Mouse (Mus musculus) heart, embryonic 10.5 days (tissue): ENCODE data around the gene Gys2. TPM values are rescaled to one million over a fixed set of nuclear protein-coding genes. Genes with fewer than 3 reads are reported as not detected.
A peak's percentile ranks its signal among the peaks of the same experiment; 100 is the strongest.

Experiments used
- DNase-seq: peaks from one replicate; pipeline ENCODE4 v3.0.0-alpha.2; 2017; ENCODE audit warnings: low spot score
- H3K27ac ChIP-seq: fragments of 300-500 bp; sonication (generic); 2 replicates; pipeline ENCODE4 v1.5.1; 2016; ENCODE audit warnings: mild to moderate bottlenecking
- H3K27me3 ChIP-seq: fragments of 300-500 bp; sonication (generic); 2 replicates; pipeline ENCODE4 v1.6.1; 2016; ENCODE audit warnings: mild to moderate bottlenecking; ENCODE audit not compliant: poor library complexity, insufficient read depth, severe bottlenecking
- H3K36me3 ChIP-seq: fragments of 300-500 bp; sonication (generic); 2 replicates; pipeline ENCODE4 v1.6.1; 2016; ENCODE audit warnings: mild to moderate bottlenecking, moderate library complexity
- H3K4me1 ChIP-seq: fragments of 300-500 bp; sonication (generic); 2 replicates; pipeline ENCODE4 v1.6.1; 2016; ENCODE audit warnings: mild to moderate bottlenecking
- H3K4me3 ChIP-seq: fragments of 300-500 bp; sonication (generic); 2 replicates; pipeline ENCODE4 v1.5.1; 2016; ENCODE audit warnings: mild to moderate bottlenecking, moderate library complexity
- H3K9me3 ChIP-seq: fragments of 300-500 bp; sonication (generic); 2 replicates; pipeline ENCODE4 v1.6.1; 2016; ENCODE audit warnings: mild to moderate bottlenecking, moderate library complexity
- WGBS: fragments of 180-500 bp; shearing (Covaris S2); methylation state at CpG from one replicate; pipeline ENCODE4 v1.1.7; 2016; 5-methylcytosine and 5-hydroxymethylcytosine counted together
- polyA plus RNA-seq: library from polyadenylated mRNA; unstranded; fragments of >200 nt; fragmentation: Nextera tagmentation; extraction: Ambion mirVana; gene quantifications from 2 replicates; pipeline ENCODE4 v1.2.1, GENCODE M21; 2016

The Gys2 gene
- polyA plus RNA-seq, 1 experiment from 2014 or later, result 1.4 TPM

GRCm38 (mm10) chr6:142429072-142429471 is 43.8 kb downstream of the Gys2 start:
- Histone ChIP-seq H3K4me1 (no peaks in the 10 kb centered on the region), H3K27ac (no peak overlapping the region), H3K36me3 (no peaks in the 10 kb centered on the region), H3K4me3 (no peak overlapping the region), H3K9me3 (no peaks in the 10 kb centered on the region), H3K27me3 (no peaks in the 10 kb centered on the region)
- no peak for DNase-seq

GRCm38 (mm10) chr6:142424976-142425375 is 47.9 kb downstream of the Gys2 start:
- WGBS, result 76% methylated on average over 7 of the region's 7 CpGs

DNA sequence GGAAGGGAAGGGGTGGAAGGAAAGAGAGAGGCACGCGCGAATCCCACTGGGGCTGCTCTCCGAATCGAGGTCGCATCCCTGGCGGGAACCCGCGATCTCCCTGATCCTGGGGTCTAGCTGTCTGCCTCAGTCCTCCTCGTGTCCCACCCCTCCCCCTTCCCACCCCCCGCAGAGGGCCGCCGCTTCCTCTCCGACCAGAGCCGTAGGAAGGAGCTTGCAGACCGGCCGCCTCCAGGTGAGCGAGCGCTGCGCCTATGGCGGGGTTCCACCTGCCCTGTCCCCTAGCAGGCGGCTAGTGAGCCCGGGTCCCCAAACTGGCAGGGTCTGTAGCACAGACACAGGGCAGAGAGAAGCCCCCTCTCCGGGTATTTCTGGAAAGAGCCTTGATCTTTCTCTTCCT is 58.3 kb downstream of the Gys2 start:
- H3K9me3 ChIP-seq, result no peaks in the 10 kb centered on the region
- no peak for DNase-seq
- no peaks in the 10 kb centered on the region for H3K36me3 ChIP-seq
- peak overlapping the region; percentile 10; the same call in 1 of the 2 replicates for H3K27ac ChIP-seq
- H3K4me1 ChIP-seq, result peaks cover 11% of the 10 kb centered on the region
- peaks cover 35% of the 10 kb centered on the region for H3K27me3 ChIP-seq
- WGBS, result 1% methylated on average over 24 of the region's 24 CpGs
- peak overlapping the region; percentile 54 for H3K4me3 ChIP-seq

More at GRCm38 (mm10) chr6:142424976-142425375, 47.9 kb downstream of the Gys2 start:
- no peaks in the 10 kb centered on the region for H3K36me3 ChIP-seq
- no peaks in the 10 kb centered on the region for H3K4me1 ChIP-seq
- no peaks in the 10 kb centered on the region for H3K9me3 ChIP-seq
- DNase-seq, result no peak
- H3K4me3 ChIP-seq, result no peak overlapping the region
- H3K27ac ChIP-seq, result no peak overlapping the region
- no peaks in the 10 kb centered on the region for H3K27me3 ChIP-seq

DNA sequence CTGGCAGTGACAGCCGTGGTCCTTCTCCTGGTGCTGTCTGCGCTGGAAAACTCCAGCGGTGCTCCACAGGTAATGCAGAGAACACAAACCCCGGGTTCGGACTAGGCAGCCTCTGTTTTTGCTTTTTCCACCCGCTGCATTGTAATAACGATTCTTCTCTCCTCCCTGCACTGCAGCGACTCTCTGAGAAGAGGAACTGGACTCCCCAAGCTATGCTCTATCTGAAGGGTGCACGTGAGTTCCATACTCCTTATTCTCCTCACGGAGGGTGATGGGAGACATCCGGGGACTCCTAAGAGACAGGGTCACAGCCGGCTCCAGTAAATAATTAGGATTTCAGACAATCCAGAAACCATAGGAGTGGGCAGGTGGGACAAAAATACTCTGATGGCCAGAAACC is 59.1 kb downstream of the Gys2 start:
- Histone ChIP-seq H3K36me3 (no peaks in the 10 kb centered on the region), H3K27ac (no peak overlapping the region), H3K4me1 (peaks cover 11% of the 10 kb centered on the region), H3K9me3 (no peaks in the 10 kb centered on the region), H3K27me3 (peaks cover 35% of the 10 kb centered on the region), H3K4me3 (peak overlapping the region; percentile 54)
- no peak for DNase-seq
- WGBS, result 14% methylated on average over 12 of the region's 12 CpGs

DNA sequence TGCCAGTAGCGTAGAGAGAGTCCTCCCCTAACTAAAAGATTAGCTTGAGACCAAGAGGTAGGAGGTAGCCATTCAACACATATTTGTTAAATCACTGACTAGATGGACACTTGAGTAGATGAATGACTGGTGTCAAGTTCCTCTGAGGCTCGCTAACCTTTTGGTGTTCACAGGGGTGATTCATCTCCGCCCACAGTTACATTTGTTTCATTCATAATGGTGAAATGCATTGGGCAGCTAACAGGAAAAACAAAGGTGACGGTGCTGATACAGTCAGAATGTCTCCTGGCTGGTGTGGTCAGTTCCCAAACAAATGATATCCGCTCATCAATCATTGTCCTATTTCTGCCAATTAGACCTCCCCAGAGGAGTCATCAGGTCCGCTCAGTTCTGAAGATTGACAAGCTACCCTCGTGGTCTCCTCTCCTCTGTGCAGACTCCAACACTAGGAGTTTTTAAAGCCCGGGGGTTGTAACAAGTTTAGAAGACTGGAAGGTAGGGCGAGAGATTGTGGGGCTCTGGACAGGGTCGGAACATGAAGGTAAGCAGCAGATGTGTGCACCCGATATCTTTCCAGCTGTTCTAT is 59.9 kb downstream of the Gys2 start, which contains the start of gene Spx:
Spx (plus strand) TSS at position 536 of the 586 bp plus-strand sequence.
- DNase-seq, result no peak
- H3K4me3 ChIP-seq, result peak within 1 kb of the TSS; percentile 54
- WGBS, result 60% methylated on average over 11 of the region's 11 CpGs

DNA sequence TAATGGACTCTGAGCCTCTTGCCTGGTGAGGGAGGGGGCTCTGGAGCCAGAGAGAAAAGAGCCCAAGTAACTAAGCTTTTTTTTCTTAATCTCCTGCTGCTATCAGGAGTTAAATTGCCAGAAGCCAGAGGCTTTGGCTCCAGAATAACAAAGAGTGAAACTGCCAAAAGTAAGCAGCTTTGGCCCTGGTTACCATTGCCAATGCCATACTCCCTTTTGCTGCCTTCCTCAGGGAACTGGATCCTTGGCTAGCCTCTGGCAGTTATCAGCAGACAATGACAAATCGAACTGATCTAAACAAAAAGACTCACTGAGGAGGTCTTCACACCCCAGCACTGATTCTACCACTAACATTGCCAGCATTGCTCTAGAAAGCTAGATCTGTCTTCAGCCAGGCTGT is 61.8 kb downstream of the Gys2 start:
- peaks cover 35% of the 10 kb centered on the region for H3K27me3 ChIP-seq
- H3K36me3 ChIP-seq, result no peaks in the 10 kb centered on the region
- no peak for DNase-seq
- H3K27ac ChIP-seq, result no peak overlapping the region
- H3K4me1 ChIP-seq, result peaks cover 11% of the 10 kb centered on the region
- no peaks in the 10 kb centered on the region for H3K9me3 ChIP-seq
- no peak overlapping the region for H3K4me3 ChIP-seq
- WGBS, result 15% methylated on average over 1 of the region's 1 CpGs

More for the DNA sequence above, 59.9 kb downstream of the Gys2 start, which contains the start of gene Spx:
- Histone ChIP-seq H3K27me3 (peaks cover 35% of the 10 kb centered on the region), H3K9me3 (no peaks in the 10 kb centered on the region), H3K27ac (no peak within 1 kb of the TSS), H3K36me3 (no peaks in the 10 kb centered on the region), H3K4me1 (peaks cover 11% of the 10 kb centered on the region)

- no peaks in the 10 kb centered on the region for H3K27me3 ChIP-seq
- 89% methylated on average over 6 of the region's 6 CpGs for WGBS
- DNase-seq, result no peak
- H3K9me3 ChIP-seq, result no peaks in the 10 kb centered on the region
- no peak overlapping the region for H3K4me3 ChIP-seq
- no peaks in the 10 kb centered on the region for H3K4me1 ChIP-seq
- peaks cover 46% of the 10 kb centered on the region for H3K36me3 ChIP-seq
- H3K27ac ChIP-seq, result no peak overlapping the region
These were observed 77.2 kb downstream of the Gys2 start for GRCm38 (mm10) chr6:142395756-142396155.

GRCm38 (mm10) chr6:142394669-142395068 is 78.2 kb downstream of the Gys2 start:
- 82% methylated on average over 5 of the region's 5 CpGs for WGBS
- Histone ChIP-seq H3K27ac (no peak overlapping the region), H3K4me3 (no peak overlapping the region), H3K9me3 (no peaks in the 10 kb centered on the region), H3K36me3 (peaks cover 38% of the 10 kb centered on the region), H3K4me1 (no peaks in the 10 kb centered on the region), H3K27me3 (no peaks in the 10 kb centered on the region)
- DNase-seq, result no peak

GRCm38 (mm10) chr6:142392312-142392711 is 80.6 kb downstream of the Gys2 start:
- Histone ChIP-seq H3K36me3 (peaks cover 38% of the 10 kb centered on the region), H3K4me3 (no peak overlapping the region), H3K9me3 (no peaks in the 10 kb centered on the region), H3K4me1 (peaks cover 5% of the 10 kb centered on the region; the same call in 1 of the 2 replicates), H3K27me3 (no peaks in the 10 kb centered on the region), H3K27ac (no peak overlapping the region)
- no peak for DNase-seq
- 70% methylated on average over 5 of the region's 5 CpGs for WGBS

GRCm38 (mm10) chr6:142389101-142389500 is 83.8 kb downstream of the Gys2 start:
- Histone ChIP-seq H3K4me3 (no peak overlapping the region), H3K36me3 (peaks cover 12% of the 10 kb centered on the region), H3K4me1 (peaks cover 5% of the 10 kb centered on the region; the same call in 1 of the 2 replicates), H3K27me3 (no peaks in the 10 kb centered on the region), H3K9me3 (no peaks in the 10 kb centered on the region), H3K27ac (no peak overlapping the region)
- WGBS, result 76% methylated on average over 2 of the region's 2 CpGs
- no peak for DNase-seq

DNA sequence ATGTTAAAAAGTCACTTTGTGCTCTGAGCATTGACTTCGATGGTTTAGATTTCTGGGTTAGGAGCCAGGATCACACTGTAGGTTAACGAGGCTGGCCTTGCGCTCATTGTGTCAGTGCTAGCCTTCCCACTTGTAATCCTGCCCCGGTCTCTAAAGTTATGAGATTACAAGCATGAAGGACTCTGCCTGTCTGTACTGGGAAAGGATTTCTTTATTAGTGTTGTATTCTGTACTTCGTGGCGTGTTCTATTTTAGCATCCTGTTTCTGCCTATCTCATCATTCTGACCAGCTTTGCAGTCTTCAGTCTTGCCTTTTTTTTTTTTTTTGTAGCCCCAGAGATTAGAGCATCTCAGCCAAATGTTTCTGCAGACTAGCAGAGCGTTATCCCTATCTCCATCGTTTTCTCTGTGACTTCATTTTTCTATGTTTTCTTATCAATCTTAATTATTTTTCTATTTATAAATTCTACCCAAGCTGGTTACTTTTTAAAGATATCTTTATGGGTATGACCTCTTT is 85.1 kb downstream of the Gys2 start:
- WGBS, result 13% methylated on average over 8 of the region's 8 CpGs
- H3K9me3 ChIP-seq, result no peaks in the 10 kb centered on the region
- H3K4me3 ChIP-seq, result peak overlapping the region; percentile 98
- no peaks in the 10 kb centered on the region for H3K27me3 ChIP-seq
- 0 out of 2 replicates have a peak, but pooled peaks cover 3% of the 10 kb centered on the region for H3K36me3 ChIP-seq
- H3K4me1 ChIP-seq, result peaks cover 5% of the 10 kb centered on the region; the same call in 1 of the 2 replicates
- no peak for DNase-seq
- peak overlapping the region; percentile 92 for H3K27ac ChIP-seq

- Histone ChIP-seq H3K4me1 (peaks cover 5% of the 10 kb centered on the region; the same call in 1 of the 2 replicates), H3K27ac (peak within 1 kb of the TSS; percentile 92), H3K36me3 (no peaks in the 10 kb centered on the region), H3K9me3 (no peaks in the 10 kb centered on the region), H3K27me3 (no peaks in the 10 kb centered on the region), H3K4me3 (peak within 1 kb of the TSS; percentile 98)
- under 1% methylated on average over 86 of the region's 87 CpGs for WGBS
- DNase-seq, result peak; percentile 99
These were observed 85.7 kb downstream of the Gys2 start, which contains the start of the genes Recql and Golt1b for GRCm38 (mm10) chr6:142387011-142387754. Gene Recql (minus strand): TSS chr6:142387087. Gene Golt1b (plus strand): TSS chr6:142387221.
